Mouse (Mus musculus) CD4-positive helper T cell, adult 2 months (primary cell): ENCODE data around the gene Dcpp1.
A peak's percentile ranks its signal among the peaks of the same experiment; 100 is the strongest.

ENCODE experiments used
- DNase-seq: peaks from one replicate; pipeline ENCODE4 v3.0.0-alpha.2; 2012; ENCODE audit warnings: low read depth, missing footprints, low spot score

Dcpp1 gene

GRCm38 (mm10) chr17:23925090-23925493 is 44.4 kb downstream of the Dcpp1 start:
- DNase-seq: peak; percentile 38

GRCm38 (mm10) chr17:23931157-23931556 is 50.5 kb downstream of the Dcpp1 start:
- no peak for DNase-seq
